Mouse (Mus musculus): ENCODE results near the gene Iqgap2.

DNA sequence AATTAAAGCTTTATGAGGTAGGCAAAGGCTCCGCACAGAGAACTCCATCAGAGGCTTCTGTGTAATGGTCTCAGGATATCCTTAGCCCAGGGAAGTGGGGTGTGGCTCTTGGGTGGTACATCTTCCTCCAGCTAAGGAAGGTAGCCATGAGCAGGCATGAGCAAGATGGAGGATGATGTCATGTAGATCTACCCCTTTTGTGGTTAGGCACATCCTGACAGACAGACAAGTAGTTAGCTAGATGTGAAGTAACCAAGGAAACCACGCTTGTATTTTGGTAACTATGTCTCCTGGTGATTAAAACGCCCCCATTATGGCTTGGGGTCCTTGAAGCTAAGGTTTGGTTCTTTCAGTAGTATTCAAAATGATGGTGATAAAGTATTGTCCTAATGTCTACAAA, 78.1 kb downstream of the Iqgap2 start:
- TF ChIP-seq POLR2A (IDR thresholded peaks at IDR 0.05; ENCODE audit: insufficient read depth, low read depth, low read length) (no peak), EP300 (IDR thresholded peaks at IDR 0.05; ENCODE audit: insufficient read depth, low read depth, low read length) (no peak)

Measured in heart, adult 2 months (tissue).